Mouse (Mus musculus) kidney, postnatal 0 days (tissue): Measurements from ENCODE around the gene Gm28729. TPM values are rescaled to one million over a fixed set of nuclear protein-coding genes. Genes with fewer than 3 reads are reported as not detected.
"Not testable (repeated sequence)": the region's sequence is repeated elsewhere in the genome, so short reads cannot be mapped to it uniquely, and the experiment has no call there.

Experiments used
- ATAC-seq: fragments of 200-750 bp; cut with Nextera tagmentation; replicated peaks from 2 replicates; pipeline ENCODE4 v1.8.0; 2017; ENCODE audit warnings: low read depth, moderate number of reproducible peaks, moderate TSS enrichment, moderate library complexity; ENCODE audit not compliant: low FRiP score
- DNase-seq: peaks from one replicate; pipeline ENCODE4 v3.0.0-alpha.2; 2016; ENCODE audit warnings: low spot score
- H3K27ac ChIP-seq: fragments of 300-500 bp; sonication (generic); 2 replicates; pipeline ENCODE4 v1.5.1; 2014; ENCODE audit warnings: mild to moderate bottlenecking
- H3K27me3 ChIP-seq: fragments of 300-500 bp; sonication (generic); 2 replicates; pipeline ENCODE4 v1.6.1; 2014; ENCODE audit warnings: low read length, mixed read lengths; ENCODE audit not compliant: insufficient read depth
- H3K36me3 ChIP-seq: fragments of 300-500 bp; sonication (generic); 2 replicates; pipeline ENCODE4 v1.6.1; 2014; ENCODE audit warnings: low read length, mixed read lengths; ENCODE audit not compliant: insufficient read depth
- H3K4me1 ChIP-seq: fragments of 300-500 bp; sonication (generic); replicated peaks from 2 replicates; pipeline ENCODE4 v1.6.1; 2014; ENCODE audit warnings: antibody characterized with exemption, low read length, mixed read lengths; ENCODE audit not compliant: insufficient read depth
- H3K4me2 ChIP-seq: fragments of 300-500 bp; sonication (generic); 2 replicates; pipeline ENCODE4 v1.6.1; 2014; ENCODE audit warnings: mild to moderate bottlenecking, low read length, moderate library complexity, mixed read lengths
- H3K4me3 ChIP-seq: fragments of 300-500 bp; sonication (generic); replicated peaks from 2 replicates; pipeline ENCODE4 v1.5.1; 2014; ENCODE audit warnings: low read depth, low read length
- H3K9ac ChIP-seq: fragments of 300-500 bp; sonication (generic); 2 replicates; pipeline ENCODE4 v1.6.1; 2014; ENCODE audit warnings: low read depth, low read length
- H3K9me3 ChIP-seq: fragments of 300-500 bp; sonication (generic); replicated peaks from 2 replicates; pipeline ENCODE4 v1.6.1; 2016; ENCODE audit warnings: low read length, inconsistent platforms, mixed read lengths
- CTCF ChIP-seq: IDR thresholded peaks from 2 replicates; pipeline ENCODE4 v1.5.1; 2016; ENCODE audit warnings: antibody characterized with exemption, low read depth, mild to moderate bottlenecking, moderate library complexity
- WGBS: fragments of 180-500 bp; shearing (Covaris S2); extraction: QIAGEN DNeasy Blood & Tissue Kit; methylation state at CpG from one replicate; pipeline ENCODE4 v1.1.7; 2014; 5-methylcytosine and 5-hydroxymethylcytosine counted together
- polyA plus RNA-seq: library from polyadenylated mRNA; unstranded; fragments of >200 nt; fragmentation: Nextera tagmentation; extraction: Ambion mirVana; gene quantifications from 2 replicates; pipeline ENCODE4 v1.2.1, GENCODE M21; 2015

Gene Gm28729
- polyA plus RNA-seq, 1 experiment from 2014 or later = 0.09 TPM

DNA sequence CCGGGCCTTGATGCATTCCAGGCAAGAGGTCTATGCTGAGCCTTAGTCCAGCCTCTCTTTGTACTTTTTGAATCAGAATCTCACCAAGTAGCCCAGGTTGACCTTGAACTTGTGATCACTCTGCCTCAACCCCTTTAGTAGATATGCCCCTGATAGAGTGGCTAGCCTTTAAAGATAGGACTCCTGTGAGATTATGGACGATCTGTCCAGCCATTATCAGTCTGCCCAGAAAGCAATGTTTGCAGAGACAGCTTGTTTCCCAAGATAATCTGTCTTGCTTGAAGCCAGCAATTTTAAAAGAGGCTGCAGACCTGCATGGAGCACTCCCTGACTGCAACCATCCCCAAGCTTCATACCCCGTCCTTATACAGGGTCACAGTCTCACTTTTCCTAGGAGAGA, 42.0 kb downstream of the Gm28729 start:
- no peak for DNase-seq
- H3K4me2 ChIP-seq = no peak overlapping the region
- WGBS = 74% methylated on average over 3 of the region's 3 CpGs
- no peaks in the 10 kb centered on the region for H3K9me3 ChIP-seq
- ATAC-seq = no peak
- no peaks in the 10 kb centered on the region for H3K36me3 ChIP-seq
- no peak overlapping the region for H3K9ac ChIP-seq
- H3K4me1 ChIP-seq = no peaks in the 10 kb centered on the region
- no peak overlapping the region for H3K27ac ChIP-seq
- H3K4me3 ChIP-seq = no peak overlapping the region
- no peak for TF ChIP-seq CTCF
- H3K27me3 ChIP-seq = no peaks in the 10 kb centered on the region

DNA sequence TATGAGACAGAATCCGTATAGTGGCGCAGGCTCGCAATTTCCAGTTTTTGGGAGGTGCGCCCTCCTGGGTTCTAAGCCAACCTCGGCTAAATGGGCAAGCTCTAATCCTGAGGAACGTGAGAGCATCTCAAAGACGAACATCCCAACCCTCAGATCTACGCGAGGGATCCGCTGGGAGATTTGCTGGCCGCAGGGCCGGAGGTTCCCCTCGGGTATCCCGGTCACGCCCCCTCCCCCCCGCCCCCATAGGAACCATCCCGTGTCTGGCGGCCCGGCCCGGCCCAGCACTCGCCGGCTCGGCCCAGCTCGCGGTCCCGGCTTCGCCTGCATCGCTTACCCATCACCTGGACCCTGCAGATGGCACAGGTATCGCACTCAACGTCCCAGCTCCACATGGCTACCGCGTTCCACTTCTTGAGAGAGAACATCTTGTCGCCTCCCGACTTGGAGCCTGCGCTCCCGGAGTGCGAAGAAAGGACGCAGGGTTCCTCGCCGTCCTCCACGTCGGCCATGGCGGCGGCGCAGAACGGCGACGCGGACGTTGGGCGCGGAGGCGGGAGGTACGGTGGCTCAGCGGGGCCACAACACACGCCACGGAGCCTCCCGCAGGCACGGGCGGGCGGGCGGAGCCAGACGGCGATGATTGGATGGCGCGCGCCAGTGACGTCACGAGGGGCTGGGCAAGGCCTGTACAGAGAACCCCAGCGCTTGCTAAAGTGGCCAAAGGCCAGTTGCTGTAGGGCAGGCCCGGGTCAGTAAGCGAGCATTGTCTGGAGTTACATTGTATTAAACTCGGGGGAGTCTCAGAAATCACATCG, 46.8 kb downstream of the Gm28729 start, which contains the start of gene Rnf7:
Gene Rnf7 (minus strand): TSS at position 605 of the 818 bp plus-strand sequence.
- no peaks in the 10 kb centered on the region for H3K36me3 ChIP-seq
- H3K4me2 ChIP-seq = peak within 1 kb of the TSS; percentile 78
- ATAC-seq = peak; percentile 99
- H3K9ac ChIP-seq = peak within 1 kb of the TSS; percentile 75
- H3K4me1 ChIP-seq = 0 out of 2 replicates have a peak, but pooled peaks cover 3% of the 10 kb centered on the region
- TF ChIP-seq CTCF = no peak
- H3K27me3 ChIP-seq = no peaks in the 10 kb centered on the region
- no peaks in the 10 kb centered on the region for H3K9me3 ChIP-seq
- peak within 1 kb of the TSS; percentile 85 for H3K27ac ChIP-seq
- under 1% methylated on average over 74 of the region's 74 CpGs for WGBS
- DNase-seq = peak; percentile 98
- peak within 1 kb of the TSS; percentile 78 for H3K4me3 ChIP-seq

GRCm38 (mm10) chr9:96472356-96472755, 52.7 kb downstream of the Gm28729 start:
- no peak overlapping the region for H3K4me3 ChIP-seq
- DNase-seq = no peak
- no peak for TF ChIP-seq CTCF
- peaks cover 22% of the 10 kb centered on the region for H3K36me3 ChIP-seq
- 69% methylated on average over 3 of the region's 3 CpGs for WGBS
- 0 out of 2 replicates have a peak, but pooled peaks cover 2% of the 10 kb centered on the region for H3K4me1 ChIP-seq
- H3K27ac ChIP-seq = no peak overlapping the region
- H3K4me2 ChIP-seq = no peak overlapping the region
- no peak overlapping the region for H3K9ac ChIP-seq
- H3K9me3 ChIP-seq = no peaks in the 10 kb centered on the region
- no peaks in the 10 kb centered on the region for H3K27me3 ChIP-seq
- ATAC-seq = no peak

GRCm38 (mm10) chr9:96471681-96472080, 53.4 kb downstream of the Gm28729 start:
- H3K36me3 ChIP-seq = peaks cover 24% of the 10 kb centered on the region
- 92% methylated on average over 4 of the region's 4 CpGs for WGBS
- not testable (repeated sequence) for H3K27me3 ChIP-seq, ATAC-seq, H3K4me2 ChIP-seq, H3K4me1 ChIP-seq, H3K4me3 ChIP-seq, H3K27ac ChIP-seq, DNase-seq, H3K9me3 ChIP-seq, H3K9ac ChIP-seq

DNA sequence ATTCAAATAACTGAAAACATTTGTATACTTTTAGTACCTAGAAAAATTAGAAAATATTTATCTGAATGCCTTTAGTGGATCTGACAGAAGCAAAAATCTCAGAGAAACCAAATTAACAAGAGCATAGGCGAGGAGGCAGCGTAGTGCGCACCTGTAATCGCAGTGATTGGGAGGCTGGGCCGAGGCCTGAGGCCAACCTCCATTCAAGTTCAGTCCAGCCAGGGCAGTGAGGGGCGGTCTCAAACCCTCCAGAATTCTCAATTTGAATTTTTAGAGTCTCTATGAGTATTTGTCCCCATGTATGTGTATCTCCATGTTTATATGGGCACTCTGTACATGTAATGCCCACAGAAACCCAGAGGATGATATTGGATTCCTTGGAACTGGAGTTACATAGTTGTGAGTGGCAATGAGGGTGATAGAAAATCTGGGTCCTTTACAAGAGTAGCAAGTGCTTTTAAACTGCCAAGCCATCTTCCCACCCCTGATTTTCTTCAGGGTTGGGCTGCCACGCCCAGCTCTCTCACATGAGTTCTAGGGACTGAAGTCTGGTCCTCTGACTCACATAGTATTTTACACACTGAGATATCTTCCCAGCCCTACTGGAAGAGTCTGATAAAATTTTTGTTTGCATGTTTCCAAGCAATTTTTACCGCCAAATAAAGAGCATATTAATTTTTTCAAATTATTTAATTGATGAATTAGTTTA, 54.6 kb downstream of the Gm28729 start:
- 93% methylated on average over 8 of the region's 8 CpGs for WGBS
- H3K9ac ChIP-seq = no peak overlapping the region
- no peaks in the 10 kb centered on the region for H3K4me1 ChIP-seq
- H3K4me3 ChIP-seq = no peak overlapping the region
- no peak for ATAC-seq
- H3K4me2 ChIP-seq = no peak overlapping the region
- H3K27me3 ChIP-seq = no peaks in the 10 kb centered on the region
- no peak for DNase-seq
- H3K9me3 ChIP-seq = no peaks in the 10 kb centered on the region
- H3K36me3 ChIP-seq = peaks cover 24% of the 10 kb centered on the region
- TF ChIP-seq CTCF = no peak
- H3K27ac ChIP-seq = no peak overlapping the region

GRCm38 (mm10) chr9:96469556-96470265, 55.4 kb downstream of the Gm28729 start:
- Histone ChIP-seq H3K27ac (no peak overlapping the region), H3K36me3 (peaks cover 24% of the 10 kb centered on the region), H3K9ac (no peak overlapping the region), H3K27me3 (no peaks in the 10 kb centered on the region), H3K4me3 (no peak overlapping the region), H3K4me1 (no peaks in the 10 kb centered on the region), H3K4me2 (no peak overlapping the region), H3K9me3 (no peaks in the 10 kb centered on the region)
- no peak for DNase-seq
- WGBS = 55% methylated on average over 8 of the region's 8 CpGs
- TF ChIP-seq CTCF = no peak
- ATAC-seq = no peak; the same call in none of the 2 replicates
